Mouse (Mus musculus): Measurements from ENCODE around the gene Rep15. TPM values are rescaled to one million over a fixed set of nuclear protein-coding genes. Genes with fewer than 3 reads are reported as not detected.

The Rep15 gene
- polyA plus RNA-seq, 1 experiment from 2014 or later = 2.5 TPM

- peaks cover 14% of the 10 kb centered on the region; the same call in 1 of the 2 replicates for H3K36me3 ChIP-seq (ENCODE audit: control insufficient read depth, insufficient read depth, low read length)
- peak overlapping the region; percentile 67 for H3K4me2 ChIP-seq (replicated peaks; ENCODE audit: low read depth, low read length)
- H3K27ac ChIP-seq (ENCODE audit: low read length) = no peak overlapping the region
- ATAC-seq (ENCODE audit: insufficient number of reproducible peaks, insufficient read depth, low FRiP score, low read depth) = no peak
- H3K9me3 ChIP-seq (ENCODE audit: control insufficient read depth, low read depth, low read length) = no peaks in the 10 kb centered on the region
- 0 out of 2 replicates have a peak overlapping the region, but pooled peaks have one; percentile 70 for H3K9ac ChIP-seq (replicated peaks; ENCODE audit: low read depth, low read length)
- H3K27me3 ChIP-seq (ENCODE audit: control insufficient read depth, insufficient read depth, low read length) = no peaks in the 10 kb centered on the region
- H3K4me1 ChIP-seq (ENCODE audit: control insufficient read depth, insufficient read depth, low read length) = no peaks in the 10 kb centered on the region; the same call in 1 of the 2 replicates
- peak overlapping the region; percentile 78 for H3K4me3 ChIP-seq (ENCODE audit: low read depth, low read length)
- 43% methylated on average over 7 of the region's 7 CpGs for WGBS
Observed at GRCm38 (mm10) chr6:147043633-147044032, 11.2 kb downstream of the Rep15 start.

DNA sequence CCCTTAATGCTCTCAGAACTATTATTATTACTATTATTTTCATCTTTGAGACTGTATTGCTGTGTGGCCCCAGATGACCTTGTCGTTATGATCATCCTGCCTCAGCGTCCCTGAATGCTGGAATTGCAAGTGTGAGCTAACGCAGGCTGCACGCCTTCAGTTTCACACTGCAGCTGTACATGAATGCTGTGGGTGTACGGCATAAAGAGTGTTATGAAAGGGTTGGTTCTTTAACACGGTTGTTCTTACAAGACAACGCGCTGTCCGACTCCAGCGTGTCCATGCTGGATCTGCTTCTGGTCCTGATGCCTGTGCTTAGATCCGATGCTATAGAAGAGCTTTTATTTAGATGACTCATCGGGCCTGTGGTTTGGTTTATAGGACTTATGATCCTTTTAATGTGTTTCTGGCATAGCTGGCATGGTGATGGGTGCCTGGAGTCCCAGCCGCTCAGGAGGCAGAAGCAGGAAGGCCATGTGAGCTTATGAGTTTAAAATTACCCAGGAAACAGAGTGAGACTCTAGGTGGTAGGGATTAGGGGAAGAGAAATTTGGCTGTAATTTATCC is 16.9 kb downstream of the Rep15 start:
- H3K4me3 ChIP-seq (ENCODE audit: low read depth, low read length) = no peak overlapping the region
- WGBS = 95% methylated on average over 13 of the region's 13 CpGs
- H3K27ac ChIP-seq (ENCODE audit: low read length) = no peak overlapping the region
- H3K36me3 ChIP-seq (ENCODE audit: control insufficient read depth, insufficient read depth, low read length) = peaks cover 43% of the 10 kb centered on the region
- ATAC-seq (ENCODE audit: insufficient number of reproducible peaks, insufficient read depth, low FRiP score, low read depth) = no peak
- no peak overlapping the region for H3K4me2 ChIP-seq (replicated peaks; ENCODE audit: low read depth, low read length)
- no peaks in the 10 kb centered on the region for H3K4me1 ChIP-seq (ENCODE audit: control insufficient read depth, insufficient read depth, low read length)
- H3K9ac ChIP-seq (replicated peaks; ENCODE audit: low read depth, low read length) = no peak overlapping the region
- no peaks in the 10 kb centered on the region for H3K27me3 ChIP-seq (ENCODE audit: control insufficient read depth, insufficient read depth, low read length)
- no peaks in the 10 kb centered on the region for H3K9me3 ChIP-seq (ENCODE audit: control insufficient read depth, low read depth, low read length)

- Histone ChIP-seq H3K27ac (ENCODE audit: low read length) (no peak overlapping the region), H3K27me3 (ENCODE audit: control insufficient read depth, insufficient read depth, low read length) (no peaks in the 10 kb centered on the region), H3K4me2 (replicated peaks; ENCODE audit: low read depth, low read length) (no peak overlapping the region), H3K4me3 (ENCODE audit: low read depth, low read length) (no peak overlapping the region), H3K9ac (replicated peaks; ENCODE audit: low read depth, low read length) (no peak overlapping the region), H3K4me1 (ENCODE audit: control insufficient read depth, insufficient read depth, low read length) (no peaks in the 10 kb centered on the region), H3K9me3 (ENCODE audit: control insufficient read depth, low read depth, low read length) (no peaks in the 10 kb centered on the region), H3K36me3 (ENCODE audit: control insufficient read depth, insufficient read depth, low read length) (peaks cover 50% of the 10 kb centered on the region)
- ATAC-seq (ENCODE audit: insufficient number of reproducible peaks, insufficient read depth, low FRiP score, low read depth) = no peak
- 96% methylated on average over 8 of the region's 8 CpGs for WGBS
Observed at GRCm38 (mm10) chr6:147051666-147052065, 19.3 kb downstream of the Rep15 start.

DNA sequence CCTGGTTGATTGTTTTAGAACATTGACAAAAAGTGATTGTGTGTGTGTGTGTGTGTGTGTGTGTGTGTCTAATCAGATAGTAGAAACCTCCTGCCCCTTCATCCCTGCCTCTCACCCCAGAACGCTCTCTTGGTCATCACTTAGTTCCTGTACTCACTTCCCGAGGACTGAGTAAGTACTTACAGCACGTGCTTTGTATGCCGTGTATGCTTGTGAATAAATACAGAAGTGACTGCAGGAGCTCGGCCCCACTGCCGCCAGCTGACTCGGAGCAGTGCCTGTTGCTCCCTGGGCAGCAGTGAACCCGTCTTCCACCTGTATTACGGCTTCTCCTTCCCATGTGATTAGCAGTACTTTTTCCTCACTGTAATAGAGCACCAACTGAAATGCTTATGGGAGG is 20.1 kb downstream of the Rep15 start:
- Histone ChIP-seq H3K36me3 (ENCODE audit: control insufficient read depth, insufficient read depth, low read length) (peaks cover 49% of the 10 kb centered on the region), H3K27ac (ENCODE audit: low read length) (no peak overlapping the region), H3K9ac (replicated peaks; ENCODE audit: low read depth, low read length) (no peak overlapping the region), H3K9me3 (ENCODE audit: control insufficient read depth, low read depth, low read length) (no peaks in the 10 kb centered on the region), H3K4me3 (ENCODE audit: low read depth, low read length) (no peak overlapping the region), H3K27me3 (ENCODE audit: control insufficient read depth, insufficient read depth, low read length) (no peaks in the 10 kb centered on the region), H3K4me2 (replicated peaks; ENCODE audit: low read depth, low read length) (no peak overlapping the region), H3K4me1 (ENCODE audit: control insufficient read depth, insufficient read depth, low read length) (no peaks in the 10 kb centered on the region)
- WGBS = 92% methylated on average over 9 of the region's 9 CpGs
- ATAC-seq (ENCODE audit: insufficient number of reproducible peaks, insufficient read depth, low FRiP score, low read depth) = no peak

DNA sequence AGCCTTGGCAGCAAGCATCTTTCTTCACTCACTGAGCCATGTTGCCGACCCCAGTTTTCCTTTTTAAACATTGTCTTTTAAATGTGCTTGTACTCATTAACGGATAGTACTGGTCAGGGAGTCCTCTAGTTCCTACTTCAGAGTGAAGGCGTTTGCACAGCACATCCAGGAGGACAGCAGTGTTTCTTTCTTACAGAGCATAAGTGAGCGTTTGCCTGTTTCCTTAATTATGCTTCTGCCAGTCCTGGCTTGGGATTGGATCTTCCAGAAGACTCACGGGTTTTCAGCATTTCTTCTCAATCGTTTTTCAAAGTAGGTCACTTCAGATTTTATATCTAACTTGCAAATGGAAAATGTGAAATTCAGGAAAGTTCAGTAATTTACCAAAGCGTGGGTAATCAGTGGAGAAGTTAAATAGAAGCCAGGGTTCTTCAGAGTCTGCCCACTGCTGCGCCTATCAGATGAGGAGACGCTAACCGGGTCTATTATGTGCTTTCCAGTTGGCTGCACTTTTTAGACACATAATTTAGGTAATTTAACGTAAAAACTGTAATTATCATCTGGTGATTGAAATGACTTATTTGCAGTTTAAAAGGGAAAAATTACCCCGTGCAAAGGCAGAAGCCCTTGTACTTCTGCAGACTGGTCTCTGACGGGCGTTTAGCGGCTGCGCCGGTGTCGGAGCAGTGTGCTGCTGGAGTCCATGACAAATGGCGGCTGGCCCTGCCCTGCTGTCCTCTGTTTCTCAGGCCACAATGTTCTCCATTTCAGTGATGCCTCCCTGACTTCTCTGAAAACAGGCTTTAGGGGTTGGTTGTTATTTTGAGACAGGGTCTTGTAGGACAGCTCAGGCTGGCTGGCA is 21.6 kb downstream of the Rep15 start:
- no peaks in the 10 kb centered on the region for H3K27me3 ChIP-seq (ENCODE audit: control insufficient read depth, insufficient read depth, low read length)
- H3K27ac ChIP-seq (ENCODE audit: low read length) = no peak overlapping the region
- H3K9me3 ChIP-seq (ENCODE audit: control insufficient read depth, low read depth, low read length) = no peaks in the 10 kb centered on the region
- no peak overlapping the region for H3K4me2 ChIP-seq (replicated peaks; ENCODE audit: low read depth, low read length)
- H3K4me3 ChIP-seq (ENCODE audit: low read depth, low read length) = no peak overlapping the region
- no peaks in the 10 kb centered on the region for H3K4me1 ChIP-seq (ENCODE audit: control insufficient read depth, insufficient read depth, low read length)
- WGBS = 92% methylated on average over 19 of the region's 19 CpGs
- ATAC-seq (ENCODE audit: insufficient number of reproducible peaks, insufficient read depth, low FRiP score, low read depth) = no peak
- no peak overlapping the region for H3K9ac ChIP-seq (replicated peaks; ENCODE audit: low read depth, low read length)
- H3K36me3 ChIP-seq (ENCODE audit: control insufficient read depth, insufficient read depth, low read length) = peaks cover 41% of the 10 kb centered on the region

DNA sequence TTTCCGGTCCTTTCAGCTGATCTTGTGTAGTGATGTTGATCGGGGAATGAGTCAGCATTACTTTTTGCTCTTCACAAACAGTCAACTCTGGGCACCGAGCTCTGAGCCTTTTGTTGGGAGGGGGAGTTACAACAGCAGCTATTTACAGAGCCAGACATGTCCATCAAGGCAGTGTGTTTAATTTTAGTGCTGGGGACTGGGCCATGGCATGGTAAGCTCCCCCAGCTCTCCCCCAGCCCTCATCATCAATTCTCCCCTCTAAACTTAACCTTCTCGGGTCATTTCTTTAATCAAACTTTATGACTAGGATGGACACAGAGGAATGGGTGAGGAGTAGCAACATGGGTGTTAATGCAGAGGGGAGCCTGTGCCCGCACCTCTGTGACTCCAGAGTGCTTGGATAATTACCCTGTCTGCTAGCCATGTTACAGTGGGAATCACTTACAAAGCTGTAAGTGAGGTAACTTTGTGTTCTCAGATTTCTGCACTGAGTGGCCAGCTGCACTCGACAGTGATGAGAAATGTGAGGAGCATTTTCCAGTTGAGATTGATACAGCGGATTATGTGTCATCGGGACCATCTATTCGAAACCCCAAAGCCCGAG is 23.1 kb downstream of the Rep15 start:
- peaks cover 35% of the 10 kb centered on the region for H3K36me3 ChIP-seq (ENCODE audit: control insufficient read depth, insufficient read depth, low read length)
- 88% methylated on average over 10 of the region's 10 CpGs for WGBS

GRCm38 (mm10) chr6:147059326-147059725 is 26.9 kb downstream of the Rep15 start:
- no peaks in the 10 kb centered on the region for H3K27me3 ChIP-seq (ENCODE audit: control insufficient read depth, insufficient read depth, low read length)
- 62% methylated on average over 7 of the region's 7 CpGs for WGBS
- no peak overlapping the region for H3K9ac ChIP-seq (replicated peaks; ENCODE audit: low read depth, low read length)
- no peak overlapping the region for H3K4me2 ChIP-seq (replicated peaks; ENCODE audit: low read depth, low read length)
- H3K27ac ChIP-seq (ENCODE audit: low read length) = no peak overlapping the region
- peaks cover 34% of the 10 kb centered on the region; the same call in 1 of the 2 replicates for H3K36me3 ChIP-seq (ENCODE audit: control insufficient read depth, insufficient read depth, low read length)
- ATAC-seq (ENCODE audit: insufficient number of reproducible peaks, insufficient read depth, low FRiP score, low read depth) = no peak
- no peaks in the 10 kb centered on the region for H3K4me1 ChIP-seq (ENCODE audit: control insufficient read depth, insufficient read depth, low read length)
- H3K9me3 ChIP-seq (ENCODE audit: control insufficient read depth, low read depth, low read length) = no peaks in the 10 kb centered on the region
- no peak overlapping the region for H3K4me3 ChIP-seq (ENCODE audit: low read depth, low read length)

More for the DNA sequence above, 23.1 kb downstream of the Rep15 start:
- no peak overlapping the region for H3K27ac ChIP-seq (ENCODE audit: low read length)
- no peaks in the 10 kb centered on the region for H3K27me3 ChIP-seq (ENCODE audit: control insufficient read depth, insufficient read depth, low read length)
- no peak overlapping the region for H3K4me2 ChIP-seq (replicated peaks; ENCODE audit: low read depth, low read length)
- H3K9ac ChIP-seq (replicated peaks; ENCODE audit: low read depth, low read length) = no peak overlapping the region
- H3K4me1 ChIP-seq (ENCODE audit: control insufficient read depth, insufficient read depth, low read length) = no peaks in the 10 kb centered on the region
- ATAC-seq (ENCODE audit: insufficient number of reproducible peaks, insufficient read depth, low FRiP score, low read depth) = no peak
- H3K4me3 ChIP-seq (ENCODE audit: low read depth, low read length) = no peak overlapping the region
- H3K9me3 ChIP-seq (ENCODE audit: control insufficient read depth, low read depth, low read length) = no peaks in the 10 kb centered on the region

DNA sequence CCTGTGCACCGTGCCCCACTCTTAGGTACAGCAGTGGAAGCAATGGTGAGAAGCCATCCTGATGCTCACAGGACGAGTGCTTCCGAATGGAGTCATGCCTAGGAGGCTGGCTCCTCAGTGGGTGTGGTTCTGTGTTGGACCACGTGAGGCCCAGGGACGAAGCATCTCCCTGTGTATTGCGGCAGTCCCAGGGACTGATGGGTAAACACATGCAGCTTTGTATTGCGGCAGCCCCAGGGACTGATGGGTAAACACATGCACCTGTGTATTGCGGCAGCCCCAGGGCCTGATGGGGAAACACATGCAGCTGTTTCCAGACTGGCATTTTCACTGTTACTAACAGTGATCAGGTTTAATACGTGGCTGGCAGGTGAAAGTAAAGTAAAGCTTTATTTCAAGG is 29.2 kb downstream of the Rep15 start:
- Histone ChIP-seq H3K36me3 (ENCODE audit: control insufficient read depth, insufficient read depth, low read length) (peaks cover 25% of the 10 kb centered on the region; the same call in 1 of the 2 replicates), H3K27ac (ENCODE audit: low read length) (no peak overlapping the region), H3K4me2 (replicated peaks; ENCODE audit: low read depth, low read length) (no peak overlapping the region), H3K27me3 (ENCODE audit: control insufficient read depth, insufficient read depth, low read length) (no peaks in the 10 kb centered on the region), H3K9ac (replicated peaks; ENCODE audit: low read depth, low read length) (no peak overlapping the region), H3K4me1 (ENCODE audit: control insufficient read depth, insufficient read depth, low read length) (no peaks in the 10 kb centered on the region), H3K9me3 (ENCODE audit: control insufficient read depth, low read depth, low read length) (no peaks in the 10 kb centered on the region), H3K4me3 (ENCODE audit: low read depth, low read length) (no peak overlapping the region)
- WGBS = 87% methylated on average over 9 of the region's 9 CpGs
- ATAC-seq (ENCODE audit: insufficient number of reproducible peaks, insufficient read depth, low FRiP score, low read depth) = no peak
